Mouse (Mus musculus) small intestine, adult 2 months (tissue): ENCODE results near the gene Fam111a.

ENCODE experiments used
- CTCF ChIP-seq: fragments of 200-500 bp; IDR thresholded peaks from 2 replicates; pipeline ENCODE4 v1.5.1; 2012; ENCODE audit warnings: low read depth, mild to moderate bottlenecking, control low read depth, inconsistent platforms, low read length, moderate library complexity, mixed read lengths; ENCODE audit not compliant: insufficient replicate concordance, insufficient read length; ENCODE audit errors: extremely low read depth
- POLR2A ChIP-seq: fragments of 200-500 bp; IDR thresholded peaks from 2 replicates; pipeline ENCODE4 v1.6.1; 2012; ENCODE audit warnings: low read depth, mild to moderate bottlenecking, control low read depth, inconsistent platforms, low read length, moderate library complexity

GRCm38 (mm10) chr19:12498941-12499340 is 46.6 kb upstream of the Fam111a start:
- TF ChIP-seq CTCF (no peak), POLR2A (no peak)
